Mouse (Mus musculus): ENCODE measurements at regions not wholly inside any gene's neighbourhood (a gene's known extent, or its start where the extent isn't known, plus 50 kb on each side); places are given as distances from the start of the nearest gene placed in this dataset.

- Histone ChIP-seq H3K9me3 (ENCODE audit: control insufficient read depth, low read length) (no peaks in the 10 kb centered on the region), H3K9ac (ENCODE audit: low read depth, low read length) (no peak overlapping the region), H3K36me3 (ENCODE audit: control insufficient read depth, insufficient read depth, low read length) (no peaks in the 10 kb centered on the region), H3K4me1 (replicated peaks; ENCODE audit: control insufficient read depth, insufficient read depth, low read length) (no peaks in the 10 kb centered on the region), H3K4me2 (no peak overlapping the region), H3K4me3 (ENCODE audit: low read depth, low read length) (no peak overlapping the region), H3K27ac (ENCODE audit: low read depth, low read length) (no peak overlapping the region), H3K27me3 (replicated peaks; ENCODE audit: control insufficient read depth, insufficient read depth, low read length) (no peaks in the 10 kb centered on the region)
- ATAC-seq (replicated peaks; ENCODE audit: low FRiP score) (no peak), DNase-seq (ENCODE audit: low spot score) (no peak)
- 83% methylated on average over 8 of the region's 8 CpGs for WGBS
Observed at GRCm38 (mm10) chr14:67626181-67626580, 1617.2 kb upstream of the Gulo start.

- no peaks in the 10 kb centered on the region for H3K36me3 ChIP-seq (ENCODE audit: control insufficient read depth, insufficient read depth, low read length)
- H3K27ac ChIP-seq (ENCODE audit: low read depth, low read length): no peak overlapping the region
- H3K27me3 ChIP-seq (replicated peaks; ENCODE audit: control insufficient read depth, insufficient read depth, low read length): no peaks in the 10 kb centered on the region
- ATAC-seq (replicated peaks; ENCODE audit: low FRiP score) (no peak), DNase-seq (ENCODE audit: low spot score) (no peak)
- H3K9me3 ChIP-seq (ENCODE audit: control insufficient read depth, low read length): no peaks in the 10 kb centered on the region
- no peak overlapping the region for H3K9ac ChIP-seq (ENCODE audit: low read depth, low read length)
- H3K4me3 ChIP-seq (ENCODE audit: low read depth, low read length): no peak overlapping the region
- no peak overlapping the region for H3K4me2 ChIP-seq
- 56% methylated on average over 4 of the region's 4 CpGs for WGBS
- H3K4me1 ChIP-seq (replicated peaks; ENCODE audit: control insufficient read depth, insufficient read depth, low read length): no peaks in the 10 kb centered on the region
Observed at GRCm38 (mm10) chr14:67623841-67624480, 1615.0 kb upstream of the Gulo start.

GRCm38 (mm10) chr14:67622911-67623310 lies 1613.9 kb upstream of the Gulo start:
- no peak for ATAC-seq (replicated peaks; ENCODE audit: low FRiP score)
- no peak for DNase-seq (ENCODE audit: low spot score)
- Histone ChIP-seq H3K4me1 (replicated peaks; ENCODE audit: control insufficient read depth, insufficient read depth, low read length) (no peaks in the 10 kb centered on the region), H3K9ac (ENCODE audit: low read depth, low read length) (no peak overlapping the region), H3K4me3 (ENCODE audit: low read depth, low read length) (no peak overlapping the region), H3K27ac (ENCODE audit: low read depth, low read length) (no peak overlapping the region), H3K36me3 (ENCODE audit: control insufficient read depth, insufficient read depth, low read length) (no peaks in the 10 kb centered on the region), H3K9me3 (ENCODE audit: control insufficient read depth, low read length) (no peaks in the 10 kb centered on the region), H3K27me3 (replicated peaks; ENCODE audit: control insufficient read depth, insufficient read depth, low read length) (no peaks in the 10 kb centered on the region), H3K4me2 (no peak overlapping the region)
- 75% methylated on average over 6 of the region's 6 CpGs for WGBS

GRCm38 (mm10) chr14:67621486-67621885 lies 1612.5 kb upstream of the Gulo start:
- no peaks in the 10 kb centered on the region for H3K4me1 ChIP-seq (replicated peaks; ENCODE audit: control insufficient read depth, insufficient read depth, low read length)
- DNase-seq (ENCODE audit: low spot score) (no peak), ATAC-seq (replicated peaks; ENCODE audit: low FRiP score) (no peak)
- no peak overlapping the region for H3K4me3 ChIP-seq (ENCODE audit: low read depth, low read length)
- H3K4me2 ChIP-seq: no peak overlapping the region
- no peaks in the 10 kb centered on the region for H3K36me3 ChIP-seq (ENCODE audit: control insufficient read depth, insufficient read depth, low read length)
- H3K9me3 ChIP-seq (ENCODE audit: control insufficient read depth, low read length): no peaks in the 10 kb centered on the region
- 69% methylated on average over 2 of the region's 2 CpGs for WGBS
- H3K27ac ChIP-seq (ENCODE audit: low read depth, low read length): no peak overlapping the region; the same call in 1 of the 2 replicates
- H3K9ac ChIP-seq (ENCODE audit: low read depth, low read length): no peak overlapping the region
- no peaks in the 10 kb centered on the region for H3K27me3 ChIP-seq (replicated peaks; ENCODE audit: control insufficient read depth, insufficient read depth, low read length)

GRCm38 (mm10) chr14:67620854-67621476 lies 1612.0 kb upstream of the Gulo start:
- Histone ChIP-seq H3K27me3 (replicated peaks; ENCODE audit: control insufficient read depth, insufficient read depth, low read length) (no peaks in the 10 kb centered on the region), H3K4me2 (no peak overlapping the region), H3K27ac (ENCODE audit: low read depth, low read length) (no peak overlapping the region), H3K4me3 (ENCODE audit: low read depth, low read length) (no peak overlapping the region), H3K9ac (ENCODE audit: low read depth, low read length) (no peak overlapping the region), H3K4me1 (replicated peaks; ENCODE audit: control insufficient read depth, insufficient read depth, low read length) (no peaks in the 10 kb centered on the region), H3K9me3 (ENCODE audit: control insufficient read depth, low read length) (no peaks in the 10 kb centered on the region), H3K36me3 (ENCODE audit: control insufficient read depth, insufficient read depth, low read length) (no peaks in the 10 kb centered on the region)
- WGBS: 56% methylated on average over 4 of the region's 4 CpGs
- no peak for DNase-seq (ENCODE audit: low spot score)
- no peak for ATAC-seq (replicated peaks; ENCODE audit: low FRiP score)

- H3K9me3 ChIP-seq (ENCODE audit: control insufficient read depth, low read length): no peaks in the 10 kb centered on the region
- H3K4me1 ChIP-seq (replicated peaks; ENCODE audit: control insufficient read depth, insufficient read depth, low read length): no peaks in the 10 kb centered on the region
- H3K4me3 ChIP-seq (ENCODE audit: low read depth, low read length): no peak overlapping the region
- no peak overlapping the region for H3K4me2 ChIP-seq
- no peak overlapping the region for H3K27ac ChIP-seq (ENCODE audit: low read depth, low read length)
- 73% methylated on average over 4 of the region's 4 CpGs for WGBS
- H3K27me3 ChIP-seq (replicated peaks; ENCODE audit: control insufficient read depth, insufficient read depth, low read length): no peaks in the 10 kb centered on the region
- ATAC-seq (replicated peaks; ENCODE audit: low FRiP score) (no peak), DNase-seq (ENCODE audit: low spot score) (no peak)
- no peak overlapping the region for H3K9ac ChIP-seq (ENCODE audit: low read depth, low read length)
- no peaks in the 10 kb centered on the region for H3K36me3 ChIP-seq (ENCODE audit: control insufficient read depth, insufficient read depth, low read length)
Observed at GRCm38 (mm10) chr14:67619571-67619970, 1610.6 kb upstream of the Gulo start.

- 79% methylated on average over 11 of the region's 11 CpGs for WGBS
- no peak for DNase-seq (ENCODE audit: low spot score)
- Histone ChIP-seq H3K27ac (ENCODE audit: low read depth, low read length) (no peak overlapping the region), H3K9me3 (ENCODE audit: control insufficient read depth, low read length) (no peaks in the 10 kb centered on the region), H3K27me3 (replicated peaks; ENCODE audit: control insufficient read depth, insufficient read depth, low read length) (no peaks in the 10 kb centered on the region), H3K36me3 (ENCODE audit: control insufficient read depth, insufficient read depth, low read length) (no peaks in the 10 kb centered on the region), H3K4me2 (no peak overlapping the region), H3K4me1 (replicated peaks; ENCODE audit: control insufficient read depth, insufficient read depth, low read length) (no peaks in the 10 kb centered on the region), H3K9ac (ENCODE audit: low read depth, low read length) (no peak overlapping the region), H3K4me3 (ENCODE audit: low read depth, low read length) (no peak overlapping the region)
- ATAC-seq (replicated peaks; ENCODE audit: low FRiP score): no peak
Observed at GRCm38 (mm10) chr14:67614369-67614768, 1605.4 kb upstream of the Gulo start.

GRCm38 (mm10) chr14:67613691-67614090 lies 1604.7 kb upstream of the Gulo start:
- Histone ChIP-seq H3K9ac (ENCODE audit: low read depth, low read length) (no peak overlapping the region), H3K27me3 (replicated peaks; ENCODE audit: control insufficient read depth, insufficient read depth, low read length) (no peaks in the 10 kb centered on the region), H3K4me2 (peak overlapping the region; percentile 45; the same call in 1 of the 2 replicates), H3K4me1 (replicated peaks; ENCODE audit: control insufficient read depth, insufficient read depth, low read length) (no peaks in the 10 kb centered on the region), H3K36me3 (ENCODE audit: control insufficient read depth, insufficient read depth, low read length) (no peaks in the 10 kb centered on the region), H3K27ac (ENCODE audit: low read depth, low read length) (no peak overlapping the region), H3K9me3 (ENCODE audit: control insufficient read depth, low read length) (no peaks in the 10 kb centered on the region), H3K4me3 (ENCODE audit: low read depth, low read length) (no peak overlapping the region)
- DNase-seq (ENCODE audit: low spot score): no peak
- no peak for ATAC-seq (replicated peaks; ENCODE audit: low FRiP score)
- 76% methylated on average over 13 of the region's 13 CpGs for WGBS

- DNase-seq (ENCODE audit: low spot score) (no peak), ATAC-seq (replicated peaks; ENCODE audit: low FRiP score) (no peak)
- Histone ChIP-seq H3K36me3 (ENCODE audit: control insufficient read depth, insufficient read depth, low read length) (no peaks in the 10 kb centered on the region), H3K9me3 (ENCODE audit: control insufficient read depth, low read length) (no peaks in the 10 kb centered on the region), H3K4me1 (replicated peaks; ENCODE audit: control insufficient read depth, insufficient read depth, low read length) (no peaks in the 10 kb centered on the region), H3K9ac (ENCODE audit: low read depth, low read length) (no peak overlapping the region), H3K27ac (ENCODE audit: low read depth, low read length) (no peak overlapping the region), H3K4me2 (peak overlapping the region; percentile 45), H3K4me3 (ENCODE audit: low read depth, low read length) (no peak overlapping the region; the same call in 1 of the 2 replicates), H3K27me3 (replicated peaks; ENCODE audit: control insufficient read depth, insufficient read depth, low read length) (no peaks in the 10 kb centered on the region)
- WGBS: 32% methylated on average over 14 of the region's 14 CpGs
Observed at GRCm38 (mm10) chr14:67613221-67613620, 1604.2 kb upstream of the Gulo start.
